Mouse (Mus musculus) NIH3T3 (cell line): ENCODE results near the gene Slc7a4.
A peak's percentile ranks its signal among the peaks of the same experiment; 100 is the strongest.
"Not testable (repeated sequence)": the region's sequence is repeated elsewhere in the genome, so short reads cannot be mapped to it uniquely, and the experiment has no call there.

Experiments used
- DNase-seq: peaks from one replicate; pipeline ENCODE4 v3.0.0-alpha.2; 2012; ENCODE audit warnings: low read depth

Gene Slc7a4

GRCm38 (mm10) chr16:17561751-17562208 lies 21.2 kb downstream of the Slc7a4 start, which contains the start of gene P2rx6:
Gene P2rx6 (plus strand): TSS chr16:17561885.
- DNase-seq, result peak; percentile 84

DNA sequence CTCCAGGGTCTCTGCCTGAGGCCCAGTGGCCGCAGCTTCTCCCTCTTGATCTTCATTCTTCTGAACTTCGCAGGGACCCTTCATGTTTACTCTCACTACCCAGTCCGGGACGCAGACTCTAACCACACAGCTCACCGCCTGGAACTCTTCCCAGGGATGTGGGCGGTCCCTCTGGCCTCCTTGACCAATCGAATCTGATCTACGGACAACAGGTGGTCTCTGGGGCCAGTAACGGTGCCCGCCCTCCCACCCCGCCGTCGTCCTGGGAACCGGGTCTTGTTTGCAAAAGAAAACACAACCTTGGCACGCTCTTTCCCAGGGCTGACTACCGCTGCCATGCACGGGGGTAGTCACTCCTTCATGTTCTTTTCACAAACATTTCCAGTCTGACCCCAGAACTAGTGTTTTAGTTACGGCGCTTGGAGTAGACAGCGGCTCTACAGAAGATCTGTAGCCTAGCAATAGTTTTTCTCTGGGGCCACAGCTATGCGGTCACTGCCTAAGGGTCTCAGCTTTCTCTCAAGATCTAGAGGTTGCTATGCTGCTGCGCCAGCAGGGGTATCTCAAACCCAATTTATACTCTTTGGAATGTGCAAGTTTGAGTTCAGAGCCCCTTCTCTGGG lies 21.8 kb downstream of the Slc7a4 start, which contains the start of gene Lrrc74b:
TSS of gene Lrrc74b (minus strand) at position 120 of the 623 bp plus-strand sequence.
- peak; percentile 79 for DNase-seq

GRCm38 (mm10) chr16:17559396-17560027 lies 23.5 kb downstream of the Slc7a4 start:
- no peak for DNase-seq

GRCm38 (mm10) chr16:17558811-17559210 lies 24.2 kb downstream of the Slc7a4 start:
- DNase-seq, result no peak

GRCm38 (mm10) chr16:17557947-17558480 lies 25.0 kb downstream of the Slc7a4 start:
- DNase-seq, result peak; percentile 83

DNA sequence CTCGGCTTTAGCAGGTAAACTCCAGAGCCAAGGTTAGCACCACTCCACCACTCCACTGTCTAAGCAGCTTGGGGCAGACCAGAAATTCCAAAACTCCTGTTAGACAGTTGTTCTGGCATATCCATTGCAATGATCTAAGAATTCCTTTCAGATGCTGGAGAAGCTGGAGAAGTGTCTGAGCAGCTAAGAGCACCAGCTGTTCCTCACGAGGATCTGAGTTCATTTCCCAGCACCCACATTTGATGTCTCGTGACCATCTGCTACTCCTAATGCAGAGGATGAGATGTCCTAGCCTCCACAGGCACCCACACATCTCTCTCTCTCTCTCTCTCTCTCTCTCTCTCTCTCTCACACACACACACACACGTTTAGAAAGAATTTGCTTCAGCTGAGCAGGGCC lies 26.1 kb downstream of the Slc7a4 start:
- DNase-seq, result no peak

DNA sequence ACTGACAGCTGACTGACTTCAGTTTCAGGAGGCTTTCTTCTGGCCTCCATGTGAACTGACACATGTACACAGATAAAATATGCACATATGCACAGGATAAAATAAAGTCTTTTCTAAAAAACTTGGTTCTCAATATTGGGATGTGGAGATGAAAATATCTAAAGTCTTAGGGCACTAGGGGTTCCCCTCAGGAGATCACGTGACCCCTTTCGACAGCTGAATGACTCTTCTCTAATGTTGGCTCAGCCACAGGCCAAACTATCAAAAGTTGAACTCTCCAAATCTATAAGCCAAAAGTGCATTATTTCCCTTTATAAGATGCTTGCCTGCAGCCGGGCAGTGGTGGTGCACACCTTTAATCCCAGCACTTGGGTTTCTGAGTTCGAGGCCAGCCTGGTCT lies 26.8 kb downstream of the Slc7a4 start:
- no peak for DNase-seq

- DNase-seq, result not testable (repeated sequence)
These were observed 28.3 kb downstream of the Slc7a4 start for GRCm38 (mm10) chr16:17554702-17555101.

GRCm38 (mm10) chr16:17553910-17554685 lies 28.9 kb downstream of the Slc7a4 start:
- peak; percentile 56 for DNase-seq

DNA sequence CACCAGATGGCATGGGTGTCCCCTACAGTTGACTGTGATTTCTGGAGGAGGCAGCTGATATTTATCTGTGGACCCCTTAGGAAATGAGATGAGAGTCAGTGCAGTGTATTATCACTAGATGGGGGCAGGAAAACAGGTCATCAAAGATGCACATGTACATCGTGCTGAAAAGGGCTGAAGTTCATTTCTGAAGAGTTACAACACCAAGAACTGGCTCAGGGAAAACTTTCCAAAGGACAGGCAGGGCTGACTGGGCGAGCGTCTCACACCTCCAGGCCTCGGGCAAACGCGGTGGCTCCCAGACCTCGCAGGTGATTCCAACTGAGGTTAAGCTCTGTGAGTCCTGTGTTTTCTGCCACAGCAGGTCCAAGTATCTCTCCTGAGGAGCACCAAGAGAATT lies 30.2 kb downstream of the Slc7a4 start:
- no peak for DNase-seq

GRCm38 (mm10) chr16:17542632-17543031 lies 40.4 kb downstream of the Slc7a4 start:
- DNase-seq, result peak; percentile 79

- DNase-seq, result no peak
These were observed 46.4 kb downstream of the Slc7a4 start for GRCm38 (mm10) chr16:17536584-17536983.

GRCm38 (mm10) chr16:17532676-17533329 lies 50.2 kb downstream of the Slc7a4 start:
- no peak for DNase-seq

GRCm38 (mm10) chr16:17532271-17532670 lies 50.7 kb downstream of the Slc7a4 start:
- peak; percentile 59 for DNase-seq

- peak; percentile 99 for DNase-seq
These were observed 52.2 kb downstream of the Slc7a4 start, which contains the start of gene Thap7 for GRCm38 (mm10) chr16:17530640-17531288. Gene Thap7 (minus strand): TSS chr16:17531136.

GRCm38 (mm10) chr16:17529981-17530586 lies 52.9 kb downstream of the Slc7a4 start:
- DNase-seq, result no peak

- DNase-seq, result no peak
These were observed 54.7 kb downstream of the Slc7a4 start for GRCm38 (mm10) chr16:17528276-17528675.

DNA sequence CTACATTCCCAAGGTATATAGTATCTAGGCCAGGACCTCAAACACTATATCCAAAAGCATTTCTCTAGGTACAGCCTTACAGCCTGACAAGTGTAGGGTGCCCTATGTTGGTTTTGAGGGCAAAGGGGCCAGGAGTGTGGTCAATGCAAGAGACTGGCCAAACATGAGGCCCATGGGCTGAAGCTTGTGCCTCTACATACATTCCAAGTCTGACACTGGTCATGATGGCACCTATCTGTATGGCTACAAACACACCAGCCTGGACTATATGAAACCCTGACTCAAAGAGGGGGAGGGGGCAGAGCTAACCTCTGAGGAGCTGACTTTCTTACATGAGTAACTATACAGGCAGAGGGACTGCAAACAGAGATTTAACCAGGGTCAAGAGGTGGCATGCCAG lies 55.4 kb downstream of the Slc7a4 start:
- DNase-seq, result no peak

- no peak for DNase-seq
These were observed 56.8 kb downstream of the Slc7a4 start for GRCm38 (mm10) chr16:17526223-17526622.

DNA sequence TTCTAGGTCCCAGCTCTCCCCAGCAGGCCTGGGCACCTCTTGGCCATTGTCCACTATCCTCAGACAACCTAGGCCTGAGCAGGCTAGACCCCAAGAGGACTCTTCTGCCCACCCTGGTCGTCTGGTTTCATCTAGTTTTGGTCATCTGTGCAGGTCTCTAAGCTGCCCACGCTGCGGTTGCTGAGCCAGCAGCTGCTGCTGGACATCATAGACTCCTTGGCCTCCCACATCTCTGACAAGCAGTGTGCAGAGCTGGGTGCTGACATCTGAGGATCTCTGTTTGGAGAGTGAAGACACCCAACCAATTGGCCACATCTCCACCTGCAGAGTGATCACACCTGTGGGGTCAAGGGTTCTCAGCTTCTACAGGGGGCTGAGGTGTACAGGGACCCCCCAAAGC lies 57.5 kb downstream of the Slc7a4 start:
- no peak for DNase-seq

DNA sequence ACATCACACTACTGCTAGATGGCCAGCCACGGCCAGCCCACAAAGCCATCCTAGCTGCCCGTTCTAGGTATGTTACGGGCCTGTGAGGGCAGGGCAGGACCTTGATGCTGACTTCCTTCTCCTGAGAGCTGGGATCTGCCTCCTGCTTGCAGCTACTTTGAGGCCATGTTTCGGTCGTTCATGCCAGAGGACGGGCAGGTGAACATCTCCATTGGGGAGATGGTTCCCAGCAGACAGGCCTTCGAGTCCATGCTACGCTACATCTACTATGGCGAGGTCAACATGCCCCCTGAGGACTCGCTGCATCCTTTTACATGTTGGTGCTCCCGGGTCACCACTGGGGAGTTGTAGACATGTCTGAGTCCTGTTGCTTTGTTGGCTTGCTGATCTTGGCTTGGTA lies 58.9 kb downstream of the Slc7a4 start:
- DNase-seq, result no peak
